Mouse (Mus musculus) kidney, adult 2 months (tissue): ENCODE data around the gene Rsph6a. TPM values are rescaled to one million over a fixed set of nuclear protein-coding genes. Genes with fewer than 3 reads are reported as not detected.

Source experiments
- DNase-seq: peaks from one replicate; pipeline ENCODE4 v3.0.0; 2021
- H3K27ac ChIP-seq: fragments of 200-500 bp; 2 replicates; pipeline ENCODE4 v1.5.1; 2012; ENCODE audit warnings: low read depth, low read length, control low read depth, inconsistent platforms; ENCODE audit not compliant: insufficient read depth
- H3K27me3 ChIP-seq: fragments of 200-500 bp; replicated peaks from 2 replicates; pipeline ENCODE4 v1.6.1; 2012; ENCODE audit warnings: mild to moderate bottlenecking, moderate library complexity, low read length, inconsistent platforms; ENCODE audit not compliant: control insufficient read depth, insufficient read depth
- H3K36me3 ChIP-seq: fragments of 200-500 bp; 2 replicates; pipeline ENCODE4 v1.6.1; 2012; ENCODE audit warnings: mild to moderate bottlenecking, moderate library complexity, low read length, inconsistent platforms; ENCODE audit not compliant: control insufficient read depth, insufficient read depth
- H3K4me1 ChIP-seq: fragments of 200-500 bp; 2 replicates; pipeline ENCODE4 v1.6.1; 2011; ENCODE audit warnings: low read length; ENCODE audit not compliant: control insufficient read depth, insufficient read depth
- H3K4me3 ChIP-seq: fragments of 200-500 bp; 2 replicates; pipeline ENCODE4 v1.5.1; 2011; ENCODE audit warnings: mild to moderate bottlenecking, low read depth, low read length, control low read depth; ENCODE audit not compliant: insufficient read depth
- CTCF ChIP-seq: fragments of 200-500 bp; conservative IDR thresholded peaks from 2 replicates; pipeline ENCODE4 v1.5.1; 2011; ENCODE audit warnings: low read depth, mild to moderate bottlenecking, control low read depth, low read length, moderate library complexity, mixed read lengths; ENCODE audit not compliant: insufficient read depth, insufficient read length
- POLR2A ChIP-seq: fragments of 200-500 bp; IDR thresholded peaks from one replicate; pipeline ENCODE4 v1.6.1; 2011; ENCODE audit warnings: low read depth, low read length, control low read depth
- WGBS: fragments of 180-500 bp; shearing (Covaris S2); methylation state at CpG from one replicate; pipeline ENCODE4 v1.1.7; 2018; 5-methylcytosine and 5-hydroxymethylcytosine counted together
- polyA plus RNA-seq: library from polyadenylated mRNA; depleted of rRNA; stranded (reverse); fragments of >200 nt; gene quantifications from 2 replicates; pipeline ENCODE4 v1.2.3, GENCODE M21; 2012; rRNA removed

The Rsph6a gene
- polyA plus RNA-seq, result 0.05 TPM in 2 replicates

- H3K4me1 ChIP-seq, result no peaks in the 10 kb centered on the region
- H3K27ac ChIP-seq, result no peak within 1 kb of the TSS
- no peak for TF ChIP-seq POLR2A
- TF ChIP-seq CTCF, result peak; percentile 45; the same call in 1 of the 2 replicates
- 34% methylated on average over 33 of the region's 33 CpGs for WGBS
- no peak within 1 kb of the TSS for H3K4me3 ChIP-seq
- DNase-seq, result no peak
- no peaks in the 10 kb centered on the region for H3K27me3 ChIP-seq
- peaks cover 2% of the 10 kb centered on the region; the same call in 1 of the 2 replicates for H3K36me3 ChIP-seq
These were observed at the start of gene Rsph6a for GRCm38 (mm10) chr7:19054047-19054776. Rsph6a (plus strand) TSS chr7:19054690.

GRCm38 (mm10) chr7:19005417-19006121 is 48.9 kb upstream of the Rsph6a start:
- H3K27me3 ChIP-seq, result no peaks in the 10 kb centered on the region
- H3K4me1 ChIP-seq, result peaks cover 20% of the 10 kb centered on the region
- DNase-seq, result no peak
- no peak overlapping the region for H3K4me3 ChIP-seq
- 80% methylated on average over 34 of the region's 34 CpGs for WGBS
- TF ChIP-seq POLR2A (no peak), CTCF (no peak)
- H3K36me3 ChIP-seq, result no peaks in the 10 kb centered on the region; the same call in 1 of the 2 replicates
- no peak overlapping the region for H3K27ac ChIP-seq

GRCm38 (mm10) chr7:19006476-19006875 is 48.0 kb upstream of the Rsph6a start:
- Histone ChIP-seq H3K27me3 (no peaks in the 10 kb centered on the region), H3K4me1 (peaks cover 20% of the 10 kb centered on the region), H3K36me3 (no peaks in the 10 kb centered on the region; the same call in 1 of the 2 replicates), H3K4me3 (no peak overlapping the region), H3K27ac (no peak overlapping the region)
- 5% methylated on average over 12 of the region's 12 CpGs for WGBS
- peak; percentile 92 for DNase-seq
- TF ChIP-seq CTCF (peak; percentile 99), POLR2A (no peak)

- H3K4me3 ChIP-seq, result no peak overlapping the region
- DNase-seq, result peak; percentile 36
- 41% methylated on average over 13 of the region's 13 CpGs for WGBS
- H3K27ac ChIP-seq, result no peak overlapping the region
- H3K4me1 ChIP-seq, result peaks cover 20% of the 10 kb centered on the region
- H3K27me3 ChIP-seq, result no peaks in the 10 kb centered on the region
- no peaks in the 10 kb centered on the region; the same call in 1 of the 2 replicates for H3K36me3 ChIP-seq
- TF ChIP-seq CTCF, result no peak
- TF ChIP-seq POLR2A, result peak; percentile 4
These were observed 47.2 kb upstream of the Rsph6a start for GRCm38 (mm10) chr7:19007026-19007977.

- DNase-seq, result no peak
- WGBS, result 80% methylated on average over 7 of the region's 7 CpGs
- peaks cover 14% of the 10 kb centered on the region for H3K4me1 ChIP-seq
- TF ChIP-seq CTCF (no peak), POLR2A (no peak)
- no peaks in the 10 kb centered on the region for H3K27me3 ChIP-seq
- no peaks in the 10 kb centered on the region; the same call in 1 of the 2 replicates for H3K36me3 ChIP-seq
- no peak overlapping the region for H3K27ac ChIP-seq
- H3K4me3 ChIP-seq, result no peak overlapping the region
These were observed 43.9 kb upstream of the Rsph6a start for GRCm38 (mm10) chr7:19010581-19010980.

- DNase-seq, result peak; percentile 45
- peak overlapping the region; percentile 26; the same call in 1 of the 2 replicates for H3K27ac ChIP-seq
- H3K36me3 ChIP-seq, result no peaks in the 10 kb centered on the region
- peaks cover 8% of the 10 kb centered on the region; the same call in 1 of the 2 replicates for H3K4me1 ChIP-seq
- H3K4me3 ChIP-seq, result peak overlapping the region; percentile 43
- WGBS, result 2% methylated on average over 26 of the region's 31 CpGs
- no peak for TF ChIP-seq POLR2A
- TF ChIP-seq CTCF, result no peak
- no peaks in the 10 kb centered on the region for H3K27me3 ChIP-seq
These were observed 42.4 kb upstream of the Rsph6a start for GRCm38 (mm10) chr7:19012025-19012621.
